Mouse (Mus musculus) liver, adult 2 months (tissue): ENCODE data around the gene Sox15.

Experiments used
- CTCF ChIP-seq: fragments of 200-500 bp; IDR thresholded peaks from 2 replicates; pipeline ENCODE4 v1.5.1; 2011; ENCODE audit warnings: low read depth, low read length, control low read depth
- POLR2A ChIP-seq: fragments of 200-500 bp; IDR thresholded peaks from 2 replicates; pipeline ENCODE4 v1.6.1; 2011; ENCODE audit warnings: low read length, control low read depth; ENCODE audit not compliant: insufficient read depth; ENCODE audit errors: extremely low read depth

- TF ChIP-seq CTCF (no peak), POLR2A (no peak)
Observed at GRCm38 (mm10) chr11:69693421-69693965, 38.4 kb downstream of the Sox15 start.
